Mouse (Mus musculus) left cerebral cortex, postnatal 4 days (tissue): ENCODE measurements at regions not wholly inside any gene's neighbourhood (a gene's known extent, or its start where the extent isn't known, plus 50 kb on each side); places are given as distances from the start of the nearest gene placed in this dataset.

Experiments used
- DNase-seq: peaks from one replicate; pipeline ENCODE4 v3.0.0-alpha.2; 2022
- intact Hi-C: fragments of 180-260 bp; cut with DNase I; formaldehyde crosslinking; loops from one replicate; pipeline ENCODE4 v1.15.1; 2025

- intact Hi-C loops = no loop called here
Observed at GRCm38 (mm10) chr4:139907366-139907765, 60.5 kb downstream of the Klhdc7a start.

GRCm38 (mm10) chr4:139906176-139906575 lies 61.6 kb downstream of the Klhdc7a start:
- intact Hi-C loops = no loop called here
- no peak for DNase-seq

More at GRCm38 (mm10) chr4:139907366-139907765, 60.5 kb downstream of the Klhdc7a start:
- DNase-seq = no peak

DNA sequence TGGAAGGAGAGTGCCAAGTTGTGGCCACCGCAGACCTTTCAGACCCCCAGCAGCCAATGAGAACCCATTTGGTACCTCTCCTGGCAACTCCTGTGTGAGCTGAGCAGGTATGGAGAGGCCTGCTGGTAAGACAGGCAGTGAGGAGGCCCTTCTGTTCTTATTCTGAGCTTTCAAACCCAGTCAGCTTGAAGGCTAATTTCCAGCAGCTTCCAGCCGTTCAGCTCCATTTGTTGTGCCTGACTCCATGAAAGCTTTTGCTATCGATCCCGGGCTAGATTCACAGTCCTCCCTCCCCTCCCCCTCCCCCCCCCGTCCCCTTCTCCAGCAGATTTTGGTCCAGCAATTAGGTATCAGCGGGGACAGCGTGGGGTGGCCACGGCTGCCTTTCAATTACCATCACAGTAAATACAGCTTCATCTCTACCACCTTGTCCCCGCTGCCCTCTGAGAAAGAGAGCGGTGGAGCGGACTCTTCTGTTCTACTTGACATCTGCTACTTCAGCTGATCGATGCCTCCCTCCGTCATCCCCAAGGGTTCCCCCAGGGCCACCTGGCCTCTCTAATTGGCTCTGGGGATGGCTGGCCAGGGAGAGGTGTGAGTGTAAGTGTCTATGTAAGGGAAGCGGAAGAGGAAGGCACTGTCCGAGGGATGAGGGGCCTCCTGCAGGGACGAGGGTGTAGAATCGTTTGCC lies 62.6 kb downstream of the Klhdc7a start:
- intact Hi-C loops = no loop called here
- no peak for DNase-seq

- intact Hi-C loops = no loop called here
- DNase-seq = no peak
Observed at GRCm38 (mm10) chr4:139899960-139900359, 66.6 kb upstream of the Pax7 start.

DNA sequence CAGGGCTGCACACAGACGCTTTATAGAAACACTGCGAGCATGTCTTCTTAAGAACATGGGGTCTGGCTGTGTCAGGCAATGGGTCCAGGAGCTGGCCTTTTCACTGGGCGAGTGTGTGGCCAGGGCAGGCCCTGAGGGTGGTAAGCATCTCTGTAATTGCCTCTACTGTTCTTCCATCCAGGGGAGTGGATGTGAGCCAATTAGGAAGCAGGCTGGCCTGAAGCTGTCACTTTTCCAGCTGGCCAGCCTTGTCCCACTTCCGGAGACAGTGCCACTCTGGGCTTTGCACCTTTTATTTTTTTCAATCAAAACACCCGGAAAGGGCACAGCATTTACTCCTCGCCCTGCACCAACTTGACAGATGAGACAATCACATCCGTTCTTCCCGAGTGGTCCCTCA lies 66.1 kb upstream of the Pax7 start:
- intact Hi-C loops = no loop called here
- DNase-seq = peak; percentile 52

DNA sequence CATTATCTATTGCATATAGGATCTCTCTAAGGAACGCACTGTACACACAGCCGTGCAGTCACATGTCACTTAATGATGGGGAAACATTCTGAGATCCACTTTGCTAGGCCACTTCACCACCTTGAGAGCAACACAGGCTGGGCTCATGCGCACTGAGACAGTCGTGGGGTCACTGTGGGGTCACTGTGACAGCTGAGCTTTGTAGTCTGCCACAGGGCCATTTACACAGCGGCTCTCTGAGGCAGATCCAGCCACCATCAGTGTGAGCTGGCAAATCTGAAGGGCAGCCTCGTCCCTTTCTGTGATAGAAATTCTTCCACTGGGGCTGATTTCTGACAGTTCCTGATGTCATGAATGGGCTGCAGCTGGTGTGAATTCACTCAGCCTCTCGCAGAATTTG lies 59.4 kb upstream of the Pax7 start:
- intact Hi-C loops = no loop called here
- no peak for DNase-seq

- intact Hi-C loops = no loop called here
- DNase-seq = peak; percentile 52
Observed at GRCm38 (mm10) chr4:139889013-139889412, 55.7 kb upstream of the Pax7 start.
